Mouse (Mus musculus): Measurements from ENCODE around the gene Lrcol1. TPM values are rescaled to one million over a fixed set of nuclear protein-coding genes. Genes with fewer than 3 reads are reported as not detected.

Gene Lrcol1
- total RNA-seq (2021) (not detected), polyA plus RNA-seq (2012; rRNA removed) (not detected in 2 replicates)
- long read RNA-seq = 0 reads

DNA sequence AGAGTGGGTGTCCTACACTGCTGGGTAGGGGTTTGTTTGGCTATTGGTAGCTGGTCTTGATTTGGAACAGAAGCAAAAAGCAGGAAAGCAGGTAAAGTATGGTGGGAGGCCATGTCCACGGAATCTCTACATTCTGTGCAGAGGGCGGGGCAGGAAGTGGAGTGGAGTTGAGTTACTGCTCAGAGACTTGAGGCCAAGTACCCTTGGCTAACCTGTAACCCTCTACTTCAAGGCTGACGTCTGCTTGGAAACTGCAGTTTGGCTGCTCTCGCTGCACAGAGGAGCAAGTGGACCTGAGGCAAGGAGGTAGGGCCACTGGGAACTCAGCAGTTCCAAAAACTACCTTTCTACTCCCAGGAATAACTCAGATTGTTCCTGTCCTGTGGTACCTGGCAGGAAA, at the start of gene Lrcol1:
Gene Lrcol1, plus strand, starts transcription at position 207 of the 400 bp plus-strand sequence.
- Histone ChIP-seq H3K4me1 (ENCODE audit: control insufficient read depth, insufficient read depth, low read length) (no peaks in the 10 kb centered on the region), H3K9ac (ENCODE audit: low read depth, low read length) (no peak within 1 kb of the TSS), H3K36me3 (ENCODE audit: control insufficient read depth, insufficient read depth, low read length) (no peaks in the 10 kb centered on the region), H3K4me3 (no peak within 1 kb of the TSS), H3K79me2 (replicated peaks; ENCODE audit: control insufficient read depth, insufficient read depth, low read length) (no peaks in the 10 kb centered on the region), H3K27ac (no peak within 1 kb of the TSS), H3K27me3 (ENCODE audit: control insufficient read depth, insufficient read depth, low read length) (peaks cover 8% of the 10 kb centered on the region)
- WGBS = 80% methylated on average over 4 of the region's 4 CpGs
- intact Hi-C loops (cut with DNase I) = no loop called here
- DNase-seq = no peak
- no peak for TF ChIP-seq POLR2A (IDR thresholded peaks at IDR 0.05; ENCODE audit: insufficient read depth, low read depth, low read length)
- no peak for TF ChIP-seq EP300 (IDR thresholded peaks at IDR 0.05; ENCODE audit: insufficient read depth, low read depth, low read length)
- TF ChIP-seq CTCF (IDR thresholded peaks at IDR 0.05) = no peak

DNA sequence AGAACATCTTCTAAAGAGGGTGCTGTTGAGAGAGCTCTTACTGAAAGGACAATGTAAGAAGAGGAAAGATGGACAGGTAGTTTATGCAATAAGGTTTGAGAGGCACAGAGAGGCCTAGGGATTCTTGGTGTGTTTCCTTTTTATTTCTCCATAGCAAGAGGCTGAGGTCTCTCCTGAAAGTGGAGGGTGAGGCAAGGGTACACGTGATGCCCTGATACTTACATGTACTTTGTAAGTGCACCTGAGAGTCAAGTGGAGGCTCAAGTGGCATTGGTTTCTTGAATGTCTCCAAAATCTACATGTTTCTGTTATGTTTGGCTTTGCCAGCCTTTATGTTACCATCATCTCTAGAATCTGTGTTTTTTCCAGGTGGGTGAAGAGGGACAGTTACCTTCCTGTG, 47.9 kb upstream of the Lrcol1 start:
- H3K4me1 ChIP-seq (ENCODE audit: control insufficient read depth, insufficient read depth, low read length) = no peaks in the 10 kb centered on the region
- H3K79me2 ChIP-seq (replicated peaks; ENCODE audit: control insufficient read depth, insufficient read depth, low read length) = no peaks in the 10 kb centered on the region
- no peak for DNase-seq
- TF ChIP-seq CTCF (IDR thresholded peaks at IDR 0.05) (no peak), POLR2A (IDR thresholded peaks at IDR 0.05; ENCODE audit: insufficient read depth, low read depth, low read length) (no peak), EP300 (IDR thresholded peaks at IDR 0.05; ENCODE audit: insufficient read depth, low read depth, low read length) (no peak)
- H3K4me3 ChIP-seq = no peak overlapping the region
- no peaks in the 10 kb centered on the region for H3K36me3 ChIP-seq (ENCODE audit: control insufficient read depth, insufficient read depth, low read length)
- no peaks in the 10 kb centered on the region for H3K27me3 ChIP-seq (ENCODE audit: control insufficient read depth, insufficient read depth, low read length)
- no peak overlapping the region for H3K27ac ChIP-seq
- whole genome bisulfite sequencing = 96% methylated on average over 1 of the region's 1 CpGs
- intact Hi-C loops (cut with DNase I) = no loop called here
- H3K9ac ChIP-seq (ENCODE audit: low read depth, low read length) = no peak overlapping the region

- H3K4me1 ChIP-seq (ENCODE audit: control insufficient read depth, insufficient read depth, low read length) = no peaks in the 10 kb centered on the region
- no peaks in the 10 kb centered on the region for H3K79me2 ChIP-seq (replicated peaks; ENCODE audit: control insufficient read depth, insufficient read depth, low read length)
- TF ChIP-seq EP300 (IDR thresholded peaks at IDR 0.05; ENCODE audit: insufficient read depth, low read depth, low read length) (no peak), CTCF (IDR thresholded peaks at IDR 0.05) (no peak), POLR2A (IDR thresholded peaks at IDR 0.05; ENCODE audit: insufficient read depth, low read depth, low read length) (no peak)
- H3K27me3 ChIP-seq (ENCODE audit: control insufficient read depth, insufficient read depth, low read length) = no peaks in the 10 kb centered on the region
- no peak overlapping the region for H3K9ac ChIP-seq (ENCODE audit: low read depth, low read length)
- WGBS = 92% methylated on average over 2 of the region's 2 CpGs
- no peak overlapping the region for H3K27ac ChIP-seq
- intact Hi-C loops (cut with DNase I) = no loop called here
- H3K36me3 ChIP-seq (ENCODE audit: control insufficient read depth, insufficient read depth, low read length) = no peaks in the 10 kb centered on the region
- no peak for DNase-seq
- H3K4me3 ChIP-seq = no peak overlapping the region
Observed at GRCm38 (mm10) chr5:110300591-110300990, 43.9 kb upstream of the Lrcol1 start.

DNA sequence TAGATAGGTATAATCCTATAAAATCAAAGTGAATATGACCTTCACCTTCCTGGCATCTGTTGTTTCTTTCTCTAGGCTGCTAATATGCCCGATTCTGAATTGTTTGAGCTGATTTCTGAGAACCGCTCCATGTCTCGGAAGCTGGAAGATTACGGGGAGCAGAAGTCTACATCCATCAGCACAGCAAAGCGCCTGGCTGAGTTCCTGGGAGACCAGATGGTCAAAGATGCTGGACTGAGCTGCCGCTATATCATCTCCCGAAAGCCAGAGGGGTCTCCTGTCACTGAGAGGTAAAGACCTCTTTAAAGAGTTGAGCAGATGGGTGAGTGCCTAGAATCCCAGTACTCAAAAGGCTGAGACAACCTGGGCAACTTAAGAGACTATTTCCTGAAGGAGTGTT, 35.7 kb upstream of the Lrcol1 start:
- 91% methylated on average over 7 of the region's 7 CpGs for WGBS
- TF ChIP-seq CTCF (IDR thresholded peaks at IDR 0.05) (no peak), EP300 (IDR thresholded peaks at IDR 0.05; ENCODE audit: insufficient read depth, low read depth, low read length) (no peak), POLR2A (IDR thresholded peaks at IDR 0.05; ENCODE audit: insufficient read depth, low read depth, low read length) (no peak)
- no peaks in the 10 kb centered on the region for H3K79me2 ChIP-seq (replicated peaks; ENCODE audit: control insufficient read depth, insufficient read depth, low read length)

DNA sequence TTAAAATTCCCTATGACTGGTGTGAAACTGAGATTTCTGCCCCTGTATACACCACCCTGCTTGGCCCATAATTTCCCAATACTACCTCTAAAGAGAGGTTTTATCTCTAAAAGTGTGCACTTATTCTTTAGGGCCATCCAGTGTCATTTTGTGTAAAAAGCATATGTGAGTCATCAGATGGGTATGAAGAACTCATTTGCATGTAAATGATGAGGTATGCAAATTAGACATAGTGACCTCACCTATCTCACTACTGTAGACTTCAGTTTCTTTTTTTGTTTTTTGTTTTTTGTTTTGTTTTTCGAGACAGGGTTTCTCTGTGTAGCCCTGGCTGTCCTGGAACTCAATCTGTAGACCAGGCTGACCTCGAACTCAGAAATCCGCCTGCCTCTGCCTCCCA, 31.4 kb upstream of the Lrcol1 start:
- H3K27ac ChIP-seq = no peak overlapping the region
- H3K4me3 ChIP-seq = no peak overlapping the region
- WGBS = 95% methylated on average over 3 of the region's 3 CpGs
- TF ChIP-seq POLR2A (IDR thresholded peaks at IDR 0.05; ENCODE audit: insufficient read depth, low read depth, low read length) (no peak), CTCF (IDR thresholded peaks at IDR 0.05) (no peak), EP300 (IDR thresholded peaks at IDR 0.05; ENCODE audit: insufficient read depth, low read depth, low read length) (no peak)
- DNase-seq = no peak
- no peaks in the 10 kb centered on the region for H3K79me2 ChIP-seq (replicated peaks; ENCODE audit: control insufficient read depth, insufficient read depth, low read length)
- no peak overlapping the region for H3K9ac ChIP-seq (ENCODE audit: low read depth, low read length)
- no peaks in the 10 kb centered on the region for H3K27me3 ChIP-seq (ENCODE audit: control insufficient read depth, insufficient read depth, low read length)
- no peaks in the 10 kb centered on the region for H3K4me1 ChIP-seq (ENCODE audit: control insufficient read depth, insufficient read depth, low read length)
- no peaks in the 10 kb centered on the region for H3K36me3 ChIP-seq (ENCODE audit: control insufficient read depth, insufficient read depth, low read length)
- intact Hi-C loops (cut with DNase I) = no loop called here

More for the DNA sequence above, 35.7 kb upstream of the Lrcol1 start:
- Histone ChIP-seq H3K27me3 (ENCODE audit: control insufficient read depth, insufficient read depth, low read length) (no peaks in the 10 kb centered on the region), H3K27ac (no peak overlapping the region), H3K36me3 (ENCODE audit: control insufficient read depth, insufficient read depth, low read length) (no peaks in the 10 kb centered on the region), H3K4me1 (ENCODE audit: control insufficient read depth, insufficient read depth, low read length) (no peaks in the 10 kb centered on the region), H3K4me3 (no peak overlapping the region), H3K9ac (ENCODE audit: low read depth, low read length) (no peak overlapping the region)
- no peak for DNase-seq
- intact Hi-C loops (cut with DNase I) = no loop called here

- Histone ChIP-seq H3K27me3 (ENCODE audit: control insufficient read depth, insufficient read depth, low read length) (no peaks in the 10 kb centered on the region), H3K4me1 (ENCODE audit: control insufficient read depth, insufficient read depth, low read length) (no peaks in the 10 kb centered on the region), H3K79me2 (replicated peaks; ENCODE audit: control insufficient read depth, insufficient read depth, low read length) (no peaks in the 10 kb centered on the region), H3K36me3 (ENCODE audit: control insufficient read depth, insufficient read depth, low read length) (no peaks in the 10 kb centered on the region), H3K4me3 (no peak overlapping the region), H3K9ac (ENCODE audit: low read depth, low read length) (no peak overlapping the region), H3K27ac (no peak overlapping the region)
- intact Hi-C loops (cut with DNase I) = no loop called here
- no peak for DNase-seq
- 75% methylated on average over 3 of the region's 3 CpGs for WGBS
- TF ChIP-seq POLR2A (IDR thresholded peaks at IDR 0.05; ENCODE audit: insufficient read depth, low read depth, low read length) = no peak
- TF ChIP-seq EP300 (IDR thresholded peaks at IDR 0.05; ENCODE audit: insufficient read depth, low read depth, low read length) = no peak
- TF ChIP-seq CTCF (IDR thresholded peaks at IDR 0.05) = no peak
Observed at GRCm38 (mm10) chr5:110330508-110330907, 14.0 kb upstream of the Lrcol1 start.

All from heart, adult 2 months (tissue).